Mouse (Mus musculus): ENCODE data around the gene Nr6a1.

Nr6a1 gene

DNA sequence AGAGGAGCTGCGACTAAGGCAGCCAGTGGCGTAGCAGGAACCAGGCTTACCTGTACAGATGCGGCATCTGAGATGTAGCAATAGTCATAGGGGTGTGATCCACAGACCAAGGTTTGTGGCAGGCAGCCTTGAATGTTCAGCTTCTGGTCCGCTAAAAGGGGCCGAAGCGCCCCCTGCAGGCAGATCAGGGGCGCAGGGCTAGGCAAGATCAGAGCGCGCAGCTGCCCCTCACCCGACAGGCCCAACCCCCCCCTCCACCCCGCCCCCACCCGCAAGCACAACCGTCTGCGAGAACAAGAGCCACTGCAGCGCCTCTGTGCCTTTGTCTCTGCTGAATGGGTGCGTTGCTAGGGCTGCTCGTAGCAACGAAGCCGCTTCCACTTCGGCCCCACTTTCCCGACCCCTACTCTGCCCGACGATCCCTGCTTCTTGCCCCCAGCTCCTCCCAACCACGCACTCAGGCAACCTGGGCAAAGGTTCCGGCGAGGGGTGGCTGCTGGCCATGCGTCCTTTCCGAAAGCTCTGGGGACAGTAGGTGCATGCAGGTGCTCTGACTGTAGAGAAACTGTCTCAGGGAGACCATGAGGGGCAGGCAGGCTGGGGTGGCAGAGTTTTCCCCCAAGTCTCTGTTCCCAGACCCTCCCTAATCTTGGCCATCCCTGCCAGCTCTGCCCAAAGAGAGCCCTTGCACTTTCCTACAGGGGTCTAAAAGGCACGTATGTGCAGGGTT is 238.5 kb downstream of the Nr6a1 start:
- DNase-seq (ENCODE audit: extremely low spot score, low read depth, low spot score), result no peak

DNA sequence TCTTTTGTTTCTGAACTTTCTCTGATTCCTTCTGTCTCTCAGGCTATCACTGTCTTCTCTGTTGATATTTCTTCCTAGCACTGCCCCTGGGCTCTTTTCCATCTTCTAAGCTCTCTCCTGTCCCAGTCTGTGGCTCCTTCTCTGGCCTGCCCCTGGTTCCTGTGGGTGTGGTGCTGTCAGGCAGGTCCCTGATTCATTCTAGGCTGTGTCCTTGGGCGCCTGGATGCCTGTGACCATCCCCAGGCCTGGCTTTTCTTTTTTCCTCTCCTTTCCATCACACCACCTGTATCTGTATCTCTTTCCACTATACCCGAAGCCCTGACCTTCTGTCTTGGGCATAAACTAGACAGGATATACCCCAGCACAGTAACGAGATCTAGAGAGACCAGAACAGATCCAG is 241.7 kb downstream of the Nr6a1 start:
- no peak for DNase-seq (ENCODE audit: extremely low spot score, low read depth, low spot score)

DNA sequence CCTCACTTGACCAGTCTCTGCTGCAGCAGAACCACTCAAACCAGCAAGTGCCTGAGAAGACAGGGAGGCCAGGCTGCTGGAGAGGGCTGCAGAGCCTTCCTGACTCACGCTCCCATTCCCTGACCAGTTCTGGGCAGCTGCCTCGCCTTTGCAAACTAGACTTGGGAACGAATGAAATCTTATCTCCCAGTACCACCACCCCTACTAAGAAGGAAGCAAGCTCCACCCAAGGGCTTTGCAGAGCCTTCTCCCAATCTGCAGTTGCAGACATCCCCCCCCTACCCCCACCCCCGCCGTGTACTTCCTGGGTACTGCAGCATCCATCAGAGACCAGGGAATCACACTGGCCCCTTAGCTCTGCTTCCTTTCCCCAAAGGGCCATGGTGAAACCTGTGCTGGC is 244.4 kb downstream of the Nr6a1 start:
- no peak for DNase-seq (ENCODE audit: extremely low spot score, low read depth, low spot score)

DNA sequence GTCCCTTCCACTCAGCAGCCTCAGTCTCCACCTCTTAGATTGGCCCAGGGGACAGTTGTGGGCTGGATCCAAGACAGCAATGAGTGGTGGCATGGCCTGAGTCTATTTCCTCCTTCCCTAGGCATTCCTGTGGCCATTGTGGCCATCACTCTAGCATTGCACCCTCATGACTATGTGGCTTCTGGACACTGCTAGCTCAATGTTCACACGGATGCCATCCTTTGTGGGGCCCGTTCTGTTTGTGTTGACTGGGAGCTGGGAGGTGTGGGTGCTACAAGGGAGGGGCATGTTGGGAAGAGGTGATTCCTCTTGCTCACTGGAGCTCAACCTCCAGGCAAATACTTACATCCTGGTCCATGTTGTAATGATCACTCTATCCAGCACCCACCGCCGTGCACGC is 245.3 kb downstream of the Nr6a1 start:
- no peak for DNase-seq (ENCODE audit: extremely low spot score, low read depth, low spot score)

DNA sequence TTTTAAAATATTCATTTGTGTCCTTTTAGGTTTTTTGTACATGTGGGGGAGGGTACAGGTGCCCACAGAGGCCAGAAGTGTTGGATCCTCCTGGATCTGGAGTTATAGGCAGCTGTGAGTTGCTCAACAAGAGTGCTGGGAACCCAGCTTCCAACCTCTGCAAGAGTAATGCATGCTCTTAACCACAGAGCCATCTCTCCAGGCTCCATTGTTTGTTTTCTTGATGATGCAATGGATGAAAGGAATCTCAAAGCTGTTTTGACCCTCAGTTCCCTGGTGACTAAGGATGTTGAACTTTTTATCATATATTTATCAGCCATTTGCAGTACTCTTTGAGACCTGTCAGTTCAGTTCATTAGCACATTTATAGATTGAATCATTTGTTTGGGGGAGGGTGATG is 248.5 kb downstream of the Nr6a1 start:
- DNase-seq (ENCODE audit: extremely low spot score, low read depth, low spot score), result no peak

DNA sequence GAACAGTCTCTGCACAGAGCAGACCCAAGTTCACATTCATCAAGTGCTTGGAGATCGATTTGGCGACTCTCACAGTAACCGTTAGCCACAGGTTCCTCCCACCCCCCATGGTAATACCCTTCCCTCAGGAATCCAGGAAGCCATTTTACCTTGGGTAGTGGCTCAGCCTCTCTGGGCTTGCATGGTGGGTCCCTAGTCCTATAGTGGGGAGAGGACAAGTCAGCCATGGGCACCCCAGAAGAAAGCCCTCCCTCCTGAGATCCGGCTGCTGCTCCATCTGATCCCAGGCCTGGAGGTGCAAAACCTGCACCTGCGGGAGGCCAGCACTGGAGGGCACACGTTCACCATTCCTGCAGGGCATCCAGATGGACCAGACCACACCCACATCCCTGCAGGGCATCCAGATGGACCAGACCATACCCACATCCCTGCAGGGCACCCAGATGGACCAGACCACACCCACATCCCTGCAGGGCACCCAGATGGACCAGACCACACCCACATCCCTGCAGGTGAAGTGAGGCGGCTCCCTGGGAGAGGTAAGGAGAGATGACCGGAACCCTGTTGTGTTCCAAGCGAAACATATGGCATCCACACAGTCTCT is 252.0 kb downstream of the Nr6a1 start:
- no peak for DNase-seq (ENCODE audit: extremely low spot score, low read depth, low spot score)
